Mouse (Mus musculus): Measurements from ENCODE around the gene Nt5c2. TPM values are rescaled to one million over a fixed set of nuclear protein-coding genes. Genes with fewer than 3 reads are reported as not detected.
"Not testable (repeated sequence)": the region's sequence is repeated elsewhere in the genome, so short reads cannot be mapped to it uniquely, and the experiment has no call there.

Gene Nt5c2
- polyA plus RNA-seq, 1 experiment, result 10.2 TPM

GRCm38 (mm10) chr19:47012521-47013130, 2.3 kb downstream of the Nt5c2 start:
- no peak overlapping the region for H3K4me3 ChIP-seq (ENCODE audit: extremely low read depth, insufficient read depth, insufficient read length)
- H3K4me1 ChIP-seq (ENCODE audit: control insufficient read depth, insufficient read depth, insufficient read length), result peaks cover 11% of the 10 kb centered on the region
- no peak for DNase-seq (ENCODE audit: low read depth in 1 of 2, low spot score in 2 of 2)
- H3K36me3 ChIP-seq (ENCODE audit: control insufficient read depth, insufficient read depth, low read length), result no peaks in the 10 kb centered on the region
- 86% methylated on average over 15 of the region's 15 CpGs for WGBS
- H3K27ac ChIP-seq (ENCODE audit: insufficient read depth, low read length), result no peak overlapping the region
- TF ChIP-seq CTCF (IDR thresholded peaks at IDR 0.05; ENCODE audit: extremely low read depth, insufficient read depth, insufficient read length, insufficient replicate concordance) (no peak), POLR2A (IDR thresholded peaks at IDR 0.05; ENCODE audit: low read depth, low read length) (no peak)
- peaks cover 14% of the 10 kb centered on the region for H3K27me3 ChIP-seq (ENCODE audit: control insufficient read depth, insufficient read depth, low read length)

- no peaks in the 10 kb centered on the region for H3K36me3 ChIP-seq (ENCODE audit: control insufficient read depth, insufficient read depth, low read length)
- no peak overlapping the region for H3K4me3 ChIP-seq (ENCODE audit: extremely low read depth, insufficient read depth, insufficient read length)
- H3K4me1 ChIP-seq (ENCODE audit: control insufficient read depth, insufficient read depth, insufficient read length), result peaks cover 7% of the 10 kb centered on the region
- DNase-seq (ENCODE audit: low read depth in 1 of 2, low spot score in 2 of 2), result no peak
- no peak for TF ChIP-seq CTCF (IDR thresholded peaks at IDR 0.05; ENCODE audit: extremely low read depth, insufficient read depth, insufficient read length, insufficient replicate concordance)
- TF ChIP-seq POLR2A (IDR thresholded peaks at IDR 0.05; ENCODE audit: low read depth, low read length), result no peak
- H3K27me3 ChIP-seq (ENCODE audit: control insufficient read depth, insufficient read depth, low read length), result peaks cover 5% of the 10 kb centered on the region
- H3K27ac ChIP-seq (ENCODE audit: insufficient read depth, low read length), result no peak overlapping the region
- WGBS, result 82% methylated on average over 5 of the region's 5 CpGs
Observed at GRCm38 (mm10) chr19:47009943-47010342, 5.0 kb downstream of the Nt5c2 start.

GRCm38 (mm10) chr19:47009420-47009819, 5.5 kb downstream of the Nt5c2 start:
- TF ChIP-seq CTCF (IDR thresholded peaks at IDR 0.05; ENCODE audit: extremely low read depth, insufficient read depth, insufficient read length, insufficient replicate concordance) (no peak), POLR2A (IDR thresholded peaks at IDR 0.05; ENCODE audit: low read depth, low read length) (no peak)
- Histone ChIP-seq H3K27ac (ENCODE audit: insufficient read depth, low read length) (no peak overlapping the region), H3K27me3 (ENCODE audit: control insufficient read depth, insufficient read depth, low read length) (peaks cover 2% of the 10 kb centered on the region), H3K4me3 (ENCODE audit: extremely low read depth, insufficient read depth, insufficient read length) (no peak overlapping the region), H3K4me1 (ENCODE audit: control insufficient read depth, insufficient read depth, insufficient read length) (peaks cover 2% of the 10 kb centered on the region; the same call in 1 of the 2 replicates), H3K36me3 (ENCODE audit: control insufficient read depth, insufficient read depth, low read length) (no peaks in the 10 kb centered on the region)
- 59% methylated on average over 7 of the region's 7 CpGs for WGBS
- no peak for DNase-seq (ENCODE audit: low read depth in 1 of 2, low spot score in 2 of 2)

GRCm38 (mm10) chr19:47006321-47006720, 8.6 kb downstream of the Nt5c2 start:
- no peaks in the 10 kb centered on the region for H3K36me3 ChIP-seq (ENCODE audit: control insufficient read depth, insufficient read depth, low read length)
- TF ChIP-seq POLR2A (IDR thresholded peaks at IDR 0.05; ENCODE audit: low read depth, low read length), result no peak
- TF ChIP-seq CTCF (IDR thresholded peaks at IDR 0.05; ENCODE audit: extremely low read depth, insufficient read depth, insufficient read length, insufficient replicate concordance), result no peak
- no peaks in the 10 kb centered on the region for H3K4me1 ChIP-seq (ENCODE audit: control insufficient read depth, insufficient read depth, insufficient read length)
- no peak overlapping the region for H3K4me3 ChIP-seq (ENCODE audit: extremely low read depth, insufficient read depth, insufficient read length)
- no peak for DNase-seq (ENCODE audit: low read depth in 1 of 2, low spot score in 2 of 2)
- no peak overlapping the region for H3K27ac ChIP-seq (ENCODE audit: insufficient read depth, low read length)
- WGBS, result 11% methylated on average over 4 of the region's 4 CpGs
- no peaks in the 10 kb centered on the region; the same call in 1 of the 2 replicates for H3K27me3 ChIP-seq (ENCODE audit: control insufficient read depth, insufficient read depth, low read length)

- no peak for DNase-seq (ENCODE audit: low read depth in 1 of 2, low spot score in 2 of 2)
- no peaks in the 10 kb centered on the region for H3K4me1 ChIP-seq (ENCODE audit: control insufficient read depth, insufficient read depth, insufficient read length)
- TF ChIP-seq POLR2A (IDR thresholded peaks at IDR 0.05; ENCODE audit: low read depth, low read length) (no peak), CTCF (IDR thresholded peaks at IDR 0.05; ENCODE audit: extremely low read depth, insufficient read depth, insufficient read length, insufficient replicate concordance) (no peak)
- H3K27ac ChIP-seq (ENCODE audit: insufficient read depth, low read length), result no peak overlapping the region
- H3K36me3 ChIP-seq (ENCODE audit: control insufficient read depth, insufficient read depth, low read length), result no peaks in the 10 kb centered on the region
- H3K27me3 ChIP-seq (ENCODE audit: control insufficient read depth, insufficient read depth, low read length), result no peaks in the 10 kb centered on the region; the same call in 1 of the 2 replicates
- no peak overlapping the region for H3K4me3 ChIP-seq (ENCODE audit: extremely low read depth, insufficient read depth, insufficient read length)
- WGBS, result 58% methylated on average over 5 of the region's 5 CpGs
Observed at GRCm38 (mm10) chr19:47005873-47006272, 9.1 kb downstream of the Nt5c2 start.

GRCm38 (mm10) chr19:47003742-47004511, 11.0 kb downstream of the Nt5c2 start:
- no peak overlapping the region for H3K27ac ChIP-seq (ENCODE audit: insufficient read depth, low read length)
- WGBS, result 57% methylated on average over 6 of the region's 6 CpGs
- TF ChIP-seq POLR2A (IDR thresholded peaks at IDR 0.05; ENCODE audit: low read depth, low read length) (no peak), CTCF (IDR thresholded peaks at IDR 0.05; ENCODE audit: extremely low read depth, insufficient read depth, insufficient read length, insufficient replicate concordance) (no peak)
- H3K27me3 ChIP-seq (ENCODE audit: control insufficient read depth, insufficient read depth, low read length), result no peaks in the 10 kb centered on the region; the same call in 1 of the 2 replicates
- DNase-seq (ENCODE audit: low read depth in 1 of 2, low spot score in 2 of 2), result no peak
- H3K4me3 ChIP-seq (ENCODE audit: extremely low read depth, insufficient read depth, insufficient read length), result no peak overlapping the region
- no peaks in the 10 kb centered on the region for H3K4me1 ChIP-seq (ENCODE audit: control insufficient read depth, insufficient read depth, insufficient read length)
- no peaks in the 10 kb centered on the region for H3K36me3 ChIP-seq (ENCODE audit: control insufficient read depth, insufficient read depth, low read length)

- WGBS, result 81% methylated on average over 3 of the region's 3 CpGs
- not testable (repeated sequence) for H3K4me3 ChIP-seq (ENCODE audit: extremely low read depth, insufficient read depth, insufficient read length); DNase-seq (ENCODE audit: low read depth in 1 of 2, low spot score in 2 of 2); H3K27ac ChIP-seq (ENCODE audit: insufficient read depth, low read length); H3K4me1 ChIP-seq (ENCODE audit: control insufficient read depth, insufficient read depth, insufficient read length); H3K36me3 ChIP-seq (ENCODE audit: control insufficient read depth, insufficient read depth, low read length); H3K27me3 ChIP-seq (ENCODE audit: control insufficient read depth, insufficient read depth, low read length)
Observed at GRCm38 (mm10) chr19:47000357-47000756, 14.6 kb downstream of the Nt5c2 start.

All from spleen, adult 2 months (tissue).